Mouse (Mus musculus): ENCODE measurements around the gene Csnk2a1. TPM values are rescaled to one million over a fixed set of nuclear protein-coding genes. Genes with fewer than 3 reads are reported as not detected.
A peak's percentile ranks its signal among the peaks of the same experiment; 100 is the strongest.

The Csnk2a1 gene
- polyA plus RNA-seq, 1 experiment from 2014 or later = 57.8 TPM

- ATAC-seq (replicated peaks; ENCODE audit: insufficient number of reproducible peaks, low FRiP score, low TSS enrichment, low read depth) (no peak), DNase-seq (ENCODE audit: low spot score) (no peak)
- Histone ChIP-seq H3K4me2 (ENCODE audit: low read depth, low read length) (no peak overlapping the region), H3K4me1 (ENCODE audit: control insufficient read depth, insufficient read depth, low read length) (peaks cover 2% of the 10 kb centered on the region; the same call in 1 of the 2 replicates), H3K27me3 (ENCODE audit: control insufficient read depth, insufficient read depth, low read length) (no peaks in the 10 kb centered on the region), H3K27ac (replicated peaks; ENCODE audit: low read depth, low read length) (no peak overlapping the region), H3K9me3 (replicated peaks; ENCODE audit: control insufficient read depth, low read length) (no peaks in the 10 kb centered on the region), H3K36me3 (replicated peaks; ENCODE audit: control insufficient read depth, insufficient read depth, low read depth, low read length) (no peaks in the 10 kb centered on the region), H3K9ac (replicated peaks; ENCODE audit: low read length) (no peak overlapping the region), H3K4me3 (ENCODE audit: low read depth, low read length) (no peak overlapping the region)
- WGBS = 60% methylated on average over 2 of the region's 2 CpGs
Observed at GRCm38 (mm10) chr2:152292475-152292874, 65.8 kb downstream of the Csnk2a1 start.

GRCm38 (mm10) chr2:152293179-152293726 lies 66.6 kb downstream of the Csnk2a1 start:
- 2% methylated on average over 15 of the region's 15 CpGs for WGBS

GRCm38 (mm10) chr2:152293727-152294475 lies 67.3 kb downstream of the Csnk2a1 start, which contains the start of gene Tbc1d20:
TSS of gene Tbc1d20 (plus strand) at chr2:152293828.
- peak within 1 kb of the TSS; percentile 65 for H3K4me2 ChIP-seq (ENCODE audit: low read depth, low read length)
- H3K9me3 ChIP-seq (replicated peaks; ENCODE audit: control insufficient read depth, low read length) = no peaks in the 10 kb centered on the region
- peak within 1 kb of the TSS; percentile 88 for H3K9ac ChIP-seq (replicated peaks; ENCODE audit: low read length)
- peak within 1 kb of the TSS; percentile 89 for H3K4me3 ChIP-seq (ENCODE audit: low read depth, low read length)
- under 1% methylated on average over 69 of the region's 70 CpGs for WGBS
- H3K4me1 ChIP-seq (ENCODE audit: control insufficient read depth, insufficient read depth, low read length) = peaks cover 2% of the 10 kb centered on the region; the same call in 1 of the 2 replicates
- no peaks in the 10 kb centered on the region for H3K36me3 ChIP-seq (replicated peaks; ENCODE audit: control insufficient read depth, insufficient read depth, low read depth, low read length)
- no peaks in the 10 kb centered on the region for H3K27me3 ChIP-seq (ENCODE audit: control insufficient read depth, insufficient read depth, low read length)
- no peak within 1 kb of the TSS for H3K27ac ChIP-seq (replicated peaks; ENCODE audit: low read depth, low read length)
- DNase-seq (ENCODE audit: low spot score) = peak; percentile 95
- ATAC-seq (replicated peaks; ENCODE audit: insufficient number of reproducible peaks, low FRiP score, low TSS enrichment, low read depth) = peak; percentile 96

More at GRCm38 (mm10) chr2:152293179-152293726, 66.6 kb downstream of the Csnk2a1 start:
- Histone ChIP-seq H3K4me1 (ENCODE audit: control insufficient read depth, insufficient read depth, low read length) (peaks cover 2% of the 10 kb centered on the region; the same call in 1 of the 2 replicates), H3K36me3 (replicated peaks; ENCODE audit: control insufficient read depth, insufficient read depth, low read depth, low read length) (no peaks in the 10 kb centered on the region), H3K9ac (replicated peaks; ENCODE audit: low read length) (no peak overlapping the region; the same call in 1 of the 2 replicates), H3K4me3 (ENCODE audit: low read depth, low read length) (peak overlapping the region; percentile 89), H3K4me2 (ENCODE audit: low read depth, low read length) (peak overlapping the region; percentile 65), H3K9me3 (replicated peaks; ENCODE audit: control insufficient read depth, low read length) (no peaks in the 10 kb centered on the region), H3K27ac (replicated peaks; ENCODE audit: low read depth, low read length) (no peak overlapping the region), H3K27me3 (ENCODE audit: control insufficient read depth, insufficient read depth, low read length) (no peaks in the 10 kb centered on the region)
- DNase-seq (ENCODE audit: low spot score) = peak; percentile 7
- ATAC-seq (replicated peaks; ENCODE audit: insufficient number of reproducible peaks, low FRiP score, low TSS enrichment, low read depth) = peak; percentile 55

- ATAC-seq (replicated peaks; ENCODE audit: insufficient number of reproducible peaks, low FRiP score, low TSS enrichment, low read depth) (no peak), DNase-seq (ENCODE audit: low spot score) (no peak)
- 39% methylated on average over 5 of the region's 5 CpGs for WGBS
- peak overlapping the region; percentile 88 for H3K9ac ChIP-seq (replicated peaks; ENCODE audit: low read length)
- H3K4me3 ChIP-seq (ENCODE audit: low read depth, low read length) = peak overlapping the region; percentile 89
- no peaks in the 10 kb centered on the region for H3K36me3 ChIP-seq (replicated peaks; ENCODE audit: control insufficient read depth, insufficient read depth, low read depth, low read length)
- H3K4me1 ChIP-seq (ENCODE audit: control insufficient read depth, insufficient read depth, low read length) = peaks cover 2% of the 10 kb centered on the region; the same call in 1 of the 2 replicates
- no peaks in the 10 kb centered on the region for H3K27me3 ChIP-seq (ENCODE audit: control insufficient read depth, insufficient read depth, low read length)
- peak overlapping the region; percentile 65 for H3K4me2 ChIP-seq (ENCODE audit: low read depth, low read length)
- no peak overlapping the region for H3K27ac ChIP-seq (replicated peaks; ENCODE audit: low read depth, low read length)
- H3K9me3 ChIP-seq (replicated peaks; ENCODE audit: control insufficient read depth, low read length) = no peaks in the 10 kb centered on the region
Observed at GRCm38 (mm10) chr2:152294541-152294940, 67.9 kb downstream of the Csnk2a1 start.

GRCm38 (mm10) chr2:152302862-152303261 lies 76.2 kb downstream of the Csnk2a1 start:
- Histone ChIP-seq H3K9ac (replicated peaks; ENCODE audit: low read length) (no peak overlapping the region), H3K27me3 (ENCODE audit: control insufficient read depth, insufficient read depth, low read length) (no peaks in the 10 kb centered on the region), H3K27ac (replicated peaks; ENCODE audit: low read depth, low read length) (no peak overlapping the region), H3K36me3 (replicated peaks; ENCODE audit: control insufficient read depth, insufficient read depth, low read depth, low read length) (no peaks in the 10 kb centered on the region; the same call in none of the 2 replicates), H3K4me2 (ENCODE audit: low read depth, low read length) (no peak overlapping the region), H3K4me1 (ENCODE audit: control insufficient read depth, insufficient read depth, low read length) (no peaks in the 10 kb centered on the region), H3K4me3 (ENCODE audit: low read depth, low read length) (no peak overlapping the region), H3K9me3 (replicated peaks; ENCODE audit: control insufficient read depth, low read length) (no peaks in the 10 kb centered on the region)
- DNase-seq (ENCODE audit: low spot score) (no peak), ATAC-seq (replicated peaks; ENCODE audit: insufficient number of reproducible peaks, low FRiP score, low TSS enrichment, low read depth) (no peak)
- WGBS = 88% methylated on average over 2 of the region's 2 CpGs

GRCm38 (mm10) chr2:152303781-152304180 lies 77.1 kb downstream of the Csnk2a1 start:
- H3K36me3 ChIP-seq (replicated peaks; ENCODE audit: control insufficient read depth, insufficient read depth, low read depth, low read length) = peaks cover under 1% of the 10 kb centered on the region
- no peaks in the 10 kb centered on the region for H3K9me3 ChIP-seq (replicated peaks; ENCODE audit: control insufficient read depth, low read length)
- H3K4me1 ChIP-seq (ENCODE audit: control insufficient read depth, insufficient read depth, low read length) = no peaks in the 10 kb centered on the region
- no peak overlapping the region for H3K4me3 ChIP-seq (ENCODE audit: low read depth, low read length)
- DNase-seq (ENCODE audit: low spot score) = no peak
- 41% methylated on average over 5 of the region's 5 CpGs for WGBS
- no peak overlapping the region for H3K4me2 ChIP-seq (ENCODE audit: low read depth, low read length)
- H3K27me3 ChIP-seq (ENCODE audit: control insufficient read depth, insufficient read depth, low read length) = no peaks in the 10 kb centered on the region
- no peak for ATAC-seq (replicated peaks; ENCODE audit: insufficient number of reproducible peaks, low FRiP score, low TSS enrichment, low read depth)
- no peak overlapping the region for H3K9ac ChIP-seq (replicated peaks; ENCODE audit: low read length)
- H3K27ac ChIP-seq (replicated peaks; ENCODE audit: low read depth, low read length) = no peak overlapping the region

- no peak for ATAC-seq (replicated peaks; ENCODE audit: insufficient number of reproducible peaks, low FRiP score, low TSS enrichment, low read depth)
- Histone ChIP-seq H3K4me3 (ENCODE audit: low read depth, low read length) (no peak overlapping the region), H3K9me3 (replicated peaks; ENCODE audit: control insufficient read depth, low read length) (no peaks in the 10 kb centered on the region), H3K27me3 (ENCODE audit: control insufficient read depth, insufficient read depth, low read length) (no peaks in the 10 kb centered on the region), H3K27ac (replicated peaks; ENCODE audit: low read depth, low read length) (no peak overlapping the region), H3K9ac (replicated peaks; ENCODE audit: low read length) (no peak overlapping the region), H3K36me3 (replicated peaks; ENCODE audit: control insufficient read depth, insufficient read depth, low read depth, low read length) (peaks cover 5% of the 10 kb centered on the region), H3K4me2 (ENCODE audit: low read depth, low read length) (no peak overlapping the region), H3K4me1 (ENCODE audit: control insufficient read depth, insufficient read depth, low read length) (no peaks in the 10 kb centered on the region)
- DNase-seq (ENCODE audit: low spot score) = no peak
- whole genome bisulfite sequencing = 97% methylated on average over 6 of the region's 6 CpGs
Observed at GRCm38 (mm10) chr2:152305480-152305879, 78.8 kb downstream of the Csnk2a1 start.

GRCm38 (mm10) chr2:152307186-152307585 lies 80.5 kb downstream of the Csnk2a1 start:
- no peaks in the 10 kb centered on the region for H3K27me3 ChIP-seq (ENCODE audit: control insufficient read depth, insufficient read depth, low read length)
- DNase-seq (ENCODE audit: low spot score) (no peak), ATAC-seq (replicated peaks; ENCODE audit: insufficient number of reproducible peaks, low FRiP score, low TSS enrichment, low read depth) (no peak)
- peaks cover 8% of the 10 kb centered on the region for H3K36me3 ChIP-seq (replicated peaks; ENCODE audit: control insufficient read depth, insufficient read depth, low read depth, low read length)
- H3K27ac ChIP-seq (replicated peaks; ENCODE audit: low read depth, low read length) = no peak overlapping the region
- H3K4me2 ChIP-seq (ENCODE audit: low read depth, low read length) = no peak overlapping the region
- 94% methylated on average over 3 of the region's 3 CpGs for WGBS
- H3K9me3 ChIP-seq (replicated peaks; ENCODE audit: control insufficient read depth, low read length) = no peaks in the 10 kb centered on the region
- H3K4me3 ChIP-seq (ENCODE audit: low read depth, low read length) = no peak overlapping the region
- H3K9ac ChIP-seq (replicated peaks; ENCODE audit: low read length) = no peak overlapping the region
- H3K4me1 ChIP-seq (ENCODE audit: control insufficient read depth, insufficient read depth, low read length) = no peaks in the 10 kb centered on the region
